Mouse (Mus musculus) erythroid progenitor cell, adult 5-6 weeks (primary cell): ENCODE measurements around the gene Rbm38. TPM values are rescaled to one million over a fixed set of nuclear protein-coding genes. Genes with fewer than 3 reads are reported as not detected.

Experiments used
- ATAC-seq: replicated peaks from 2 replicates; pipeline ENCODE4 v1.8.0; 2016; ENCODE audit warnings: moderate number of reproducible peaks, mild to moderate bottlenecking, moderate TSS enrichment, inconsistent platforms; ENCODE audit not compliant: poor library complexity, low FRiP score, severe bottlenecking
- total RNA-seq, 2 experiments: library from RNA; stranded (forward) in 1 of 2; stranded (reverse) in 1 of 2; fragments of 150-400 nt in 1 of 2; fragments of 186-747, 209-891 nt in 1 of 2; gene quantifications; 2 replicates each; pipeline versions ENCODE4 v1.2.3 to v1.2.4; 2015 to 2017; ENCODE audit warnings: low replicate concordance in 2 of 2

Gene Rbm38
- total RNA-seq, 2 experiments from 2014 or later: 291 to 671 TPM

DNA sequence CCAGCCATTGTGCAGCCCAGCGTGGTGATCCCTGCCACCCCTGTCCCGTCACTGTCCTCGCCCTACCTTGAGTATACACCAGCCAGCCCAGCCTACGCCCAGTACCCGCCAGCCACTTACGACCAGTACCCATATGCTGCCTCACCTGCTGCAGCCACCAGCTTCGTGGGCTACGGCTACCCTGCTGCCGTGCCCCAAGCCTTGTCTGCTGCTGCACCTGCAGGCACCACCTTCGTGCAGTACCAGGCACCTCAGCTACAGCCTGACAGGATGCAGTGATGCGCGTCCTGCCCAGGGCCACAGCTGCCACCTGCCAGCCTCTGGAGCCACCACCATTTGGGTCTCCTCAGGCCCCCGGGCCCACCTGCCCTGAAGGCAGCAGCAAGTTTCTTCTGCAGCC is 13.2 kb downstream of the Rbm38 start:
- no peak for ATAC-seq

DNA sequence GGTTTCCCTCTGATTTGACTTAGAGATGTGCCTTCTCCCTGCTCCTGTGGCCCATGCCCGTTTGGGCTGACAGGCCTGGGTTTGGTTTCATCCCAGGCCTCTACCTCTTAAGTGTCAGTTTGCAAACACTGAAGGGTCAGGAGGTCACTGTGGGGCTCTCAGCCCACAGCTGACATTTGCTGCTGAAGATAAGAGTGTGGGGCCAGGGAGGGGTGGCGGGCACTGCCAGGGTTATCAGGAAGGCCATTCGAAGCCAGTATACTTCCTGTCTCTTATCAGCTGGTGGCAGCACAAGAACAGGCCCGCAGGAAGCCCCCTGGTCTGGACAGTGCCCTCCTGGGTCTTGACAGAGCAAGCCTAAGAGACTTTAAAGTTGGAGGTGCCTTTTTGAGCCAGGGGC is 14.7 kb downstream of the Rbm38 start:
- ATAC-seq: peak; percentile 50

DNA sequence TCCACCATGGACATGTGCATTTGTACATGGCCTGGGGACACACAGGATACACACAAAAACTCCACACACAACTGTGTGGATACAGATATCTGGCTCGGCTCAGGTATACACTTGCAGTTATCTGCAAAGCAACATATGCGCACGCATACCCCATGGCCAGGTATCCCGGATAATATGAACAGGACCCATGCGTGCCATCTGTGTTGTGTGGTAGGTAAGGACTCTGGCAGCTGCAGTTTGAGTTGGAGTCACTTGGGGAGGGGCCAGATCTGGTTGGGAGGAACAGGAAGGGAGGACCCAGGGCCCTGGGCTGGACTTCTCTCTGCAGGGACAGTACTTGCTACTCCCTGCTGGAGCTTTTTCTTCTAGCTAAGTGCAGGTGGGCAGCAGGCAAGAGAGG is 15.4 kb downstream of the Rbm38 start:
- no peak for ATAC-seq

DNA sequence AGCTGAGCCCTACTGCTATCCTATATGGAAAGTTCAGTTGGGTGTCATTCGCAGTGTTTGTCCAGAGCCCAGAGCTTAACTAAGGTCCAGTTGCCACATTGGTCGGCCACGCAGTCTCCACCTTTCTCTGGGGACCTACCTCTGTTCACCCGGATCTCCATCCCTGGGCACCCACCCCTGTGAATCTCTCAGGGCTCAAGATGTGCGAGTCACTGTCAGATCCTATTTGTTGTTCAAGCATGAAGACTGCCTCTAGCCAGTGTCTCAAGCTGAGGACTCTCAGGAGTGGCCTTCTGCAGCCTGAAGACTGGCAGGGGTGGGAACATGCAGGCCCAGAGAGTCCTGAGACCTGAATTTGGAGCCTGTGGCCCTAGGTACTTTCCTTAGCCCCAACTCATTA is 15.8 kb downstream of the Rbm38 start:
- ATAC-seq: no peak

DNA sequence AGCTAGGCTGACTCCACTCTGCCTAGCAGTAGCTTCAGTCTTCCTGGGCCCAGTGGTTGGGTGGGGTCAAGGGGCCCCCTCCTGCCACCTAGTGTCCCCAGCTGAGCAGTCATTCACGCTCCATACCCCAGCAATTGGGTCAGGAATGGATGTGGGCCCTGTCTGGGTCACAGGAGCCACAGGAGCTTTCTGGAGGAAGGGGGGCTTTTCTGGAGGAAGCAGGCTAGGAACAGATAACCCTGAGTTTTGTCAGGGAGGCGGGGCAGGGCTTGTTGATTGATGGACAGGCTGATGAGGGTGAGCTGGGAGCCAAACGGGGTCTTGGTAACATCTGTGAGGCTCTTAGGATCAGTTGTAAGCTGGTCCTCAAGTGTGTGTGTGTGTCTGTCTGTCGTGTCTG is 16.3 kb downstream of the Rbm38 start:
- ATAC-seq: no peak

DNA sequence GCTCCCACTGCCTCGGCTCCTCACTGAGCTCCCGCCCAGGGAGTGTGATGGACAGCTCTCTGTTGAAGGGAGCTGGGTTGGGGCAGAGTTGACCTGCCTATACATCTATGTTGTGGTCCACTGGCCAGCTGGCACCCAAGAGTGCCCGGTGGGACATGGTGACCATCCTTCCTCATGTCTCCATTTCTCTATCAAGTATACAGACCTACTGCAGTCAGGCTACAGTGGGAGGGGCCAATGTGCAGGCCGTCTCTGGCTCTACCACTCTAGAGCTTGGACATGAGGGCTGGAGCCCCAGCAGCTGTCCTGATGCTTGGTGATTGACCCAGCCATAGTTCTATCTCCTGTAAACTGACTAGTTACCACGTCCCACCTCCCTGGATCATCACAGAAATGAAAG is 17.0 kb downstream of the Rbm38 start:
- ATAC-seq: peak; percentile 17; the same call in 1 of the 2 replicates

DNA sequence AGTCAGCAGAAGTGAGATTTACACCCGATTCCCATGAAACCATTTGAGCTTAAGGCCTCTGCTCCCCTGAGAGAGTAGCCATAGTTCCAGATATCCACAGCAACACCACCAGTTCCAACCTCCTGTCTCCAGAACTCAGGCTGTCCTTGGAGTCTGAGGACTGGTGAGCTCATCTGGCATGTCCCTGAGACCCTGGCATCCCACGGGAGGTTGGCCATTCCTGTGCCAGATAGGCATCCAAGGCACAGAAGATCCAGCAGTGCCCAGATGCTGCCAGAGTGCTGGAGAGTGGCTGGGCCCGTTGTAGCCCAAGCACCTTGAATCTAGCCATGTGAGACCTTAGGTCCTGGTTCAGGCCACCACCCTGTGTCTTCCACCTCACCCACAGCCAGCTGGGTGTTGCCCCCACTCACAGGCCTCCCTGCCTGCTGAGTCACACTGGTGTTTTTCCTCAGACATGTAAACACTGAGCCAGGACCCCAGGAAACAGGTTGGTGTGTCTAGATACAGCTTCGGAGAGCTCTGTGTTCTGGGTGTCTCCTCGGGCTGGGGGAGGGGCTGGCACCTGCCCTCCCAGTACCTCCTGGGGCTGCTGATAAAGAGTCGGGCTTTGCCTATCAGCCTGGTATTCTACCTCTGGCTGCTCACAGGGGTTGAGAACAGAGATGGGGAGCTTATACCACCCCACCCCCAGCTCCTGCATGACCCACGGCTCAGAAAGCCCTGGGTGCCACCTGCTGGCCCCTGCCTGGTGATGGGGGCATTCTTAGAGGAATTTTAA is 17.7 kb downstream of the Rbm38 start:
- ATAC-seq: peak; percentile 64

GRCm38 (mm10) chr2:173039041-173039440 is 18.7 kb downstream of the Rbm38 start:
- no peak for ATAC-seq

DNA sequence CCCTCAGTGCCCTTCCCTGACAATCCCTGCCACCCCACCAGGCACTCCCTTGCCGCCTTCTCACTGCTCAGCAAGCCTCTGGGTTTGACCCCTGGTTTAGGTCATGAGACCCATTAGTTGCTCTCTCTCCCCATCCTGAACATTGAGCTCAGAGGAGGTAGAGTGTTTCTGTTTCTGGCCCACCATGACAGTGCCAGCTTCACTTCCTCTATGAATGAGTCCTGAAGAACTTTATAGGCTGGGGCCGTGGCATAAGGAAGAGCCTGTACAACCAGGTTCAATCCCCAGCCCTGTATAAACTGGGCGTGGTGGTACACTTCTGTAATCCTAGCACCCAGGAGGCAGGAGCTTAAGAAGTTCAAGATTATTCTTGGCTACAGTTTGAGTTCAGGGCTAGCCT is 20.5 kb downstream of the Rbm38 start:
- no peak for ATAC-seq

GRCm38 (mm10) chr2:173041242-173041641 is 20.9 kb downstream of the Rbm38 start:
- ATAC-seq: no peak

- no peak for ATAC-seq
Observed at GRCm38 (mm10) chr2:173041893-173042292, 21.6 kb downstream of the Rbm38 start.

DNA sequence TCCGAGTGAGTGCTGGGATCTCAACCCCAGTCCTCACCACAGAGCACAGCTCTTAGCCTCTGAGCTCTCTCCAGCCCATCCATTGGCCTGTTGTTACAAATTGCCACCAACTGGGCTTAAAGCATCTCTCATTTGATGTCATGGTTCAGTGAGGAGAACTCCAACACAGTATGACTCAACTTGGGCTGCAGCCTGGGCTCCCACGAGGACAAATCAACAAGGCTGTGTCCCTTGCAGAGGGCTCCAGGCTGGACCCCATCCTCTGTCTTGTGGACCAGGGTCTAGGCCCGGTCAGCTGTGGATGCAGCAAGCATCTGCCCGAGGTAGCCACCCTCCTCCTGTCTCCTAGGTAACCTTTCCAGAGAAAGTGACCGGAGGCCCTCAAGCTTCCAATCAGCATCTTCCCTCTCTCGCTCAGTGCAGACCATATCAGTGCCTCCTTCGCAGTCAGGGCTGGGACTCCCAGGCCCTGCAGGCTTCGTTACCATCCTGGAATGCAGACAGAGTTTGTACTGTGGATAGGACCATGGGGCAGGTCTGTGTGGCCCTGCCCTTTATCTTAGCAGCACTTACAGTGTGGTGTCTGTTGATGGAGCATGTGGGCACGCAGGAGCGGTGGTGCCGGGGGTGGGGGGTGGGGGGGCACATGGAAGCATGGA is 22.3 kb downstream of the Rbm38 start:
- no peak for ATAC-seq

- ATAC-seq: no peak
Observed at GRCm38 (mm10) chr2:173044198-173044970, 24.1 kb downstream of the Rbm38 start.

DNA sequence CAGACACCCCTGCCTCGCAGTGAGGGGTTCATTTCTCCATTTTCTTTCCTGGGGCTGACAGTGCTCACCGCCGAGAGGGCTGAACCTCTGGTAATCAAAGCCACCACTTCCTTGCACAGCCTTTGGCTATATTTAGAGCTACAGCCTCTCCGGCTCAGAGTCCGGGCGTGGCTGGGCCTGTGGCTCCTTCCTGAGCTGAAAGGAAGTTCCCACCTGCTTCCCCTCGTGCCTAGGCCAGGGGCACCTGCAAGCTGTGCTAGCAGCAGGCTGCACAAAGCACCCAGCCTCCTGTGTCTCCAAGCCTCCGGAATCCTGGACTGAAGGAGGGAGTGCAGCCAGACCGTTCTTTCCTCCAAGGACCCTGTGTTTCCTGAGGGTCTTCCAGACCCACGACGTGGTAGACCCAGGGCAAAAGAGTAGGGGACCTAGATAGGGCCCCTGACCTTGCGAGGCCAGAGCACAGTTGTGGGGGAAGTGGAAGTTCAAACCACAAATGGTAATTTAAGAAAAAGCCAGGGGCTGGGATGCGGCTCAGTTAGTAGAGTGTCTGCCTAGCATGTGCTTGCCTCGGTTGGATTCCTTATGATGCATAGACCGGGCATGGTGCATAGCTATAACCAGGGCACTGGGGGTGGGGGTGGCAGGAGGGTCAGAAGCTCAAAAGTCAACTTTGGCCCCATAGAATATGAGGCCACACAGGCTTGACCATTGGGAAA is 26.4 kb downstream of the Rbm38 start:
- ATAC-seq: no peak

DNA sequence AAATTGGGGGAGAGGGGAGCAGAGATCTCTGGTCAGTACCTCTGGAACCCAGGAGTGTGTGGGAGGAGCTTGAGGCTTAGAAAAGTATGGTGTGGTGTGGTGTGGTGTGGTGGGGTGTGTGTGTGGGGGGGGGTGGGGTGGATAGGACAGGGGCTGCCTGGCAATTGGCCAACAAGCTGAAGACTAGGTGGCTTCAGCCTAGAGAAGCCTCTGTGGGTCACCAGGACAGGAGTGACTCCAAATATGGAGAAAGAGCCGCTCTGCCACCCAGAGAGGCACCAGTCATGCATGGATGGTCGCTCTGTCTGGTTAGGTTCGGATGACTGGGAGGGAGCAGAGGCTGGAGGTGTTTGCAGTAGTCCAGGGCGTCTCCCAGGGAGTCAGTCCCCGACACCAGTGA is 27.2 kb downstream of the Rbm38 start:
- no peak for ATAC-seq

DNA sequence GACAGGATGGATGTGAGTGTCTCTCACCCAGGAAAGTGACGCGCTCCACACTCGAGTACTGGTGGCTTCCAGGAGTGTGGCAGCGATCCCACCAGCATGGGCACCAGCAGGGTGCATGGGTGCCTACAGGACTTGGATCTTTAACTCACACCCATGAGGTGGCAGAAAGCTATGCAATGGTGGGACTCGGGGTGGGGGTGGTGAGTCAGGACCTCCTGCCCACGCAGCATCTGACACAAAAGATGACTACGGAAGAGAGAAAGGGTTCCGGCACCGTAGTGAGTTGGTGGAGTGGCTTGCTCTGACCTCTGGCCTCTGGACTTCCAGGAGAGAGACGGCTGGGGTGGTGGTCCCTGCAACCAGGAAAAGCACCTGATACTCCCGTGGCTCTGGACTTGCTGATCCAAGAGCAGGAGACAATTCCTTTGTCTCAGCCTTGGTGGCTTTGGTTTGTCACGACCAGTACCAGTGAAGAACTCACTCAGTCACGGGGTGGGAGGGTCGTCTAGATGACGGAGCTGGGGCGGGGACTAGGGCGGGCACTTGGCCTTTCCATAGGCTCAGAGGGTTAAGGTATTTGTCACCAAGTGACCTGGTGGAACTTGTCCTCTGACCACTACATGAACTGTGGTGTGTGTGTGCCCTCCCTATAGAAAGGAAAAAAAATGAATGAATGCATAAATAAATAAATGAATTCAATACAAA is 27.9 kb downstream of the Rbm38 start:
- ATAC-seq: no peak

DNA sequence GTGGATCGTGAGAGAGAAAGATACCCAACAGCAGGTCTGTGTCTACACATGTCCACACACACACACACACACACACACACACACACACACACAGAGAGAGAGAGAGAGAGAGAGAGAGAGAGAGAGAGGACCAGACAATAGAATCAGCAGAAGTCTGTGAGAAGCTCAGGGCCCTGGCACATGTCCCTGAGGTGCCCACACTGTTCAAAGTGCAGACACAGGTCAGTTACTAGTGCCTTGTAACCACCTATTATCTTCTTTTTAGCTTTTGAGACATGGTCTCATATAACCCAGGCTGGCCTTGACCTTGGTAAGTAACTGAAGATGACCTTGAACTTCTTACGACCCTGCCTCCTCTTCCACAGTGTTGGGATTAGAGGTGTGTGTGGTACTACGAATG is 28.9 kb downstream of the Rbm38 start:
- no peak for ATAC-seq

GRCm38 (mm10) chr2:173049817-173050216 is 29.5 kb downstream of the Rbm38 start:
- no peak for ATAC-seq

DNA sequence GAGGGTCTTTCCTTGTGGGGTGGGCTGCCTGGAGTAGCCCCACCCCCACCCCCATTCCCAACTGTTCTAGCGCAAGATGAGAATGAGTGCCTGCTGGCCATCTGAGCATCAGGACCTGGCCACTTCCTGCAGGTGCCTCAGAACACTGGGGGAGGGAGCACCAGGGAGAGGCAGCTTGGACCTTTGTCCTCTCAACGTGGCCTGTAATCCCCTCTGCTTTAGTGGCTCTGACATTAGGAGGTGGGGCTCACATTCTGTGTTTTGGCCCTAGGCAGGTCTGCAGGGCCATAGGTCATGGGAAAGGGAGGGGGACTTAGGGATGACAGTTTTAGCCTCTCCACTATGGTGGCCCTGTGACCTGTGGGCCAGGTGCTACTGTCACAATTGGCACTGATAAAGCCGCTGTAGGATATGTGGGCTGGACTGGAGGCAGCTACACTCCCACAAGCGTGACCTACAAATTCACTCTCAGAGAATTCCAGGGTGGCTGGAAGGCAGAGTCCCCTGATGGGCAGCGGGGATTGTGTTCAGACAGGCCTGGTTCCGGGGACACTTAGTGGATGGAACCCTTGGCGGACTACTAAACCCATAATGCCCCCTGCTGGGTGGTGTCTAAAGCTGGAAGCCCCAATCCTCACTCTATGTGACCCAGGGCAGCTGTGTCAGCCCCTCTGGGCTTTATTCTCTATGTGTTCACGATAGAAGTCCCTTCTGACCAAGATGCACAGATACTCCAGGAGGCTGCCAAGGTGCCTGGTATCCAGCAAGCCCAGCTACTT is 30.5 kb downstream of the Rbm38 start:
- no peak for ATAC-seq
